Mouse (Mus musculus) erythroblast, embryonic 14.5 days (primary cell): Measurements from ENCODE around the gene Rpl6.

Experiments used
- GATA1 ChIP-seq: IDR thresholded peaks from 2 replicates; pipeline ENCODE4 v1.6.1; 2012; ENCODE audit warnings: low read length, inconsistent platforms, mixed read lengths
- TAL1 ChIP-seq: IDR thresholded peaks from 3 replicates; pipeline ENCODE4 v1.6.1; 2012; ENCODE audit warnings: low read length, inconsistent platforms, mixed read lengths

DNA sequence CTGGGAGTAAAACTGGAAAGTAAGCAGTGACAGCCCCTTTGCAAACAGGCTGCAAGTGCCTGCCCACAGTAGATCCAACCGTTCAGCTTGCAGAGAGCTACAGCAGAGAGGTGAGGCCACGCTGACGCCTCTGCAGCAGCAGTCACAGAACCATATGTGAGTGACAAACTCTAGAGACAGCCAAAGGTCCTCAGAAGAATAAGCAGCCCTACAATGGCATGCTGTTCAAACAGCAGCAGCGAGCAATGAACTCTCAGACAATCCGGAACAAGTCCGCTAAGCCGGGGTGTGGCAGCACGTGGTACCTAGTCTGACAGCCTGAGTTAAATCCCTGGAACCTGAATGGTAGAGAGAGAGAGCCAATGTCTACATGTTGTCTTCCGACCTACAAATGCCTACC is 15.1 kb upstream of the Rpl6 start:
- TF ChIP-seq GATA1 = no peak
- TF ChIP-seq TAL1 = no peak
